Mouse (Mus musculus): ENCODE data around the gene Rassf8. TPM values are rescaled to one million over a fixed set of nuclear protein-coding genes. Genes with fewer than 3 reads are reported as not detected.
A peak's percentile ranks its signal among the peaks of the same experiment; 100 is the strongest.

The Rassf8 gene
- polyA plus RNA-seq, 1 experiment from 2014 or later: 4.1 TPM

DNA sequence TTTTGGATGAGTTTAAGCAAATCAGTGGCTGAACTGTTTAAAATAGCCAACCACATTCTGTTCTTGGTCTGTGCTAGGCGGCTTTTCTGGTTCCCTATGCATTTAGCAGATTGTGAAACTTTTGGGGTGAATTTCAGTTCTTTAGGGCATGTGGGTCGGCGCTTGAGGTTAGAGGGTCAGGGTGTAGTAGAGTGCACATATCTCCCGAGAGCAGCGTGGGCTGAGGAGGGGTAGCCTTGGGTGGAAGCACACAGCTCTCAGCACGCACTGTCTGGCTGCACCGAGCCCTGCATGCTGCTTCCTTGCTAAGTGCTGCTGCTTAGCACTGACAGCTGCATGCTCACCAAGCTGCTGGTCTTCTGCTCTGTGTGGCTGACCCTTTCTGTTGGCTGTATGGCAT is 18.5 kb downstream of the Rassf8 start:
- Histone ChIP-seq H3K27ac (ENCODE audit: low read depth, low read length) (no peak overlapping the region), H3K27me3 (replicated peaks; ENCODE audit: control insufficient read depth, insufficient read depth, low read length) (no peaks in the 10 kb centered on the region), H3K9me3 (ENCODE audit: control insufficient read depth, low read length) (no peaks in the 10 kb centered on the region), H3K4me3 (ENCODE audit: low read depth, low read length) (no peak overlapping the region), H3K36me3 (ENCODE audit: control insufficient read depth, insufficient read depth, low read length) (no peaks in the 10 kb centered on the region), H3K4me2 (peak overlapping the region; percentile 5; the same call in 1 of the 2 replicates), H3K4me1 (replicated peaks; ENCODE audit: control insufficient read depth, insufficient read depth, low read length) (peaks cover 5% of the 10 kb centered on the region; the same call in 1 of the 2 replicates), H3K9ac (ENCODE audit: low read depth, low read length) (no peak overlapping the region)
- no peak for ATAC-seq (replicated peaks; ENCODE audit: low FRiP score)
- 53% methylated on average over 7 of the region's 7 CpGs for WGBS
- no peak for DNase-seq (ENCODE audit: low spot score)

DNA sequence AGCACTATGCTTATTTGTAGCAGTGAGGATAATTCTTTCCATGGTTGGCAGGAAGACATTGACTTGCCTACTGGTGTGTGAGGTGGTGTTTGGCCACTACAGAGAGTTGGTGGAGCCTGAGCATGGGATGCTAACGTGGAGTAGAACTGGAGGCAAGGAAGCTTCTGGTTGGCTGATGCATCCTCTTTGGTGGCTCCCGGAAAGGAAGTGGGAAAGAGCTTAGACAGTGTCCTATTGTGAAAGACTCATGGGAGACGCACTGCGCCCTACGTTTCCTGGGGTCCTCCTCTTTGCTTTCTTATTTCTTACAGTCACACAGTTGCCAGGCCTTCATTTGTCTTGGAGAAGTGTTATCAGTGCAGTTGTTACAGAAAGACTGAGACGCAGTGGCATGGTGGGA is 20.4 kb downstream of the Rassf8 start:
- Histone ChIP-seq H3K4me1 (replicated peaks; ENCODE audit: control insufficient read depth, insufficient read depth, low read length) (peaks cover 8% of the 10 kb centered on the region; the same call in 1 of the 2 replicates), H3K27me3 (replicated peaks; ENCODE audit: control insufficient read depth, insufficient read depth, low read length) (no peaks in the 10 kb centered on the region)

DNA sequence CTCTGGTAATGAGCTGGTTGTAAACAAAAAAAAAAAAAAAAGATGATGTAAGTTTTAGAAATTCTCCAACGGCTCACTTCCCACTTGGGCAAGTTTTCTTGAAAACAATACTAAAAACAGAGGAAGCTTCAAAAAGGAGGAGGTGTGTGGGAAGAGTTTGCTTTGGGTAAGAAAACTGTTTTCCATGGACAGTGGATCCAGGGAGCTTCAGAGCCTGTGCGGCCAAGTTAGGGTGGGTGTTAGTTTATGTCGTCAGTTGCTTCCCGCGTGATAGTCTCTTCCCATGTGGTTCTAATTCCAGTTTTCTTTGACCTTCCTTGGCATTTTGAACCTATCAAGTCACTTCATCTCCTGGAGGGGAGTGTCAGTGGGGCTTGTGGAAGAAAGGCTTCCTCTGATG is 21.1 kb downstream of the Rassf8 start:
- 66% methylated on average over 5 of the region's 5 CpGs for WGBS
- Histone ChIP-seq H3K9ac (ENCODE audit: low read depth, low read length) (no peak overlapping the region), H3K9me3 (ENCODE audit: control insufficient read depth, low read length) (no peaks in the 10 kb centered on the region), H3K4me3 (ENCODE audit: low read depth, low read length) (no peak overlapping the region), H3K27ac (ENCODE audit: low read depth, low read length) (no peak overlapping the region), H3K4me2 (no peak overlapping the region), H3K27me3 (replicated peaks; ENCODE audit: control insufficient read depth, insufficient read depth, low read length) (no peaks in the 10 kb centered on the region), H3K36me3 (ENCODE audit: control insufficient read depth, insufficient read depth, low read length) (no peaks in the 10 kb centered on the region), H3K4me1 (replicated peaks; ENCODE audit: control insufficient read depth, insufficient read depth, low read length) (peaks cover 8% of the 10 kb centered on the region; the same call in 1 of the 2 replicates)
- DNase-seq (ENCODE audit: low spot score): no peak
- no peak for ATAC-seq (replicated peaks; ENCODE audit: low FRiP score)

More for the DNA sequence above, 20.4 kb downstream of the Rassf8 start:
- no peaks in the 10 kb centered on the region for H3K9me3 ChIP-seq (ENCODE audit: control insufficient read depth, low read length)
- no peak for DNase-seq (ENCODE audit: low spot score)
- H3K27ac ChIP-seq (ENCODE audit: low read depth, low read length): no peak overlapping the region
- no peak for ATAC-seq (replicated peaks; ENCODE audit: low FRiP score)
- H3K4me2 ChIP-seq: no peak overlapping the region
- 69% methylated on average over 6 of the region's 6 CpGs for WGBS
- H3K36me3 ChIP-seq (ENCODE audit: control insufficient read depth, insufficient read depth, low read length): no peaks in the 10 kb centered on the region
- no peak overlapping the region for H3K4me3 ChIP-seq (ENCODE audit: low read depth, low read length)
- H3K9ac ChIP-seq (ENCODE audit: low read depth, low read length): no peak overlapping the region

DNA sequence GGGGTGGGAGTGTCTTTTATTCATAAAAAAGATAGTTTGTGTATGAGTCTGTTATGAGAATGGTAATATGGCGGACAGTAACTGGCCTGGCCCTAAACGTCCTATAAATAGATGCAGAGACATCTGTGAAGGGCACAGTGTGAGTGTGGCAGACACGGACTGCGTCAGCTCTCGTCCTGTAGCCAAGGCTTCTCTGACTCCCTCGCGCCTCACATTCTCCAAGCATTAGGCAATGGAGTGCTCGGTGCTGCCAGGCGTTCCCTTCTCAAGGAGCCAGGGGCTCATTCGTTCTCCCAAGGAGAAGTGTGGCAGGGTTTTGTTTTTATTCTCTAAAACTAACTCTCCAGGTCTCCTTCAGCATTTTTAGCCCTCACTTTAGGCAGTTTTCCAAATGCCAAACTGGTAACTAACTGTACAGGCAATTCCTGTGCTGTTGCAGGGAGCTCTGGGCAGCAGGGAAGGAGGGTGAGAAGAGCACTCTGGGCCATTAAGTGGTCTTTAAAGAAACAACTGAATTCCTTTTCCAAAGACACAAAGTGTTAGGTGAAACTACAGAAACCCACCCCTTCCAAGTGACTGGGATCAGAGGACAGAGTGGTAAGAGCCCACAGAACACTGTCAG is 22.2 kb downstream of the Rassf8 start:
- WGBS: 60% methylated on average over 10 of the region's 10 CpGs
- Histone ChIP-seq H3K27ac (ENCODE audit: low read depth, low read length) (no peak overlapping the region), H3K9me3 (ENCODE audit: control insufficient read depth, low read length) (no peaks in the 10 kb centered on the region), H3K4me3 (ENCODE audit: low read depth, low read length) (no peak overlapping the region), H3K4me2 (no peak overlapping the region), H3K4me1 (replicated peaks; ENCODE audit: control insufficient read depth, insufficient read depth, low read length) (peaks cover 8% of the 10 kb centered on the region; the same call in 1 of the 2 replicates), H3K36me3 (ENCODE audit: control insufficient read depth, insufficient read depth, low read length) (no peaks in the 10 kb centered on the region), H3K9ac (ENCODE audit: low read depth, low read length) (no peak overlapping the region), H3K27me3 (replicated peaks; ENCODE audit: control insufficient read depth, insufficient read depth, low read length) (no peaks in the 10 kb centered on the region)
- DNase-seq (ENCODE audit: low spot score): no peak
- no peak for ATAC-seq (replicated peaks; ENCODE audit: low FRiP score)

DNA sequence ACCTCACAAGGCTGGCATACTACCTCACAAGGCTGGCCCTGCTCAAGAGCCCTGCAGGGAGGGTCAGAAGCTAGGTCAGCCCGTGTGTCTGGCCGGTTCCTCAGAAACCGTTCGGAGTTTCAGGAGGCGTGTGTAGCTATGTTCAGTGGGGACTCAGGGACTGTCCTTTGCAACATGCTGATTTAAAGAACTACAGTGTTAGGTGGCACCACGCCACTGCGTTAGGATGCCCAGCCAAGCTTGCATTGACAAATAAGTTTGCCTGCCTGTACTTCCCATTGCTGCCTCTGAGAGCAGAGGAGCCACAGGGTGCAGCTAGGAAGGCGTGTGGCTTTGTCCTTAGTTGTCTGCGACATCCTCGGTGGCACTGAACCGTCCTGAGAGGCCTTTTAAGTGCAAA is 23.3 kb downstream of the Rassf8 start:
- H3K36me3 ChIP-seq (ENCODE audit: control insufficient read depth, insufficient read depth, low read length): no peaks in the 10 kb centered on the region
- no peaks in the 10 kb centered on the region for H3K9me3 ChIP-seq (ENCODE audit: control insufficient read depth, low read length)
- H3K4me1 ChIP-seq (replicated peaks; ENCODE audit: control insufficient read depth, insufficient read depth, low read length): peaks cover 8% of the 10 kb centered on the region; the same call in 1 of the 2 replicates
- no peak for ATAC-seq (replicated peaks; ENCODE audit: low FRiP score)
- H3K4me2 ChIP-seq: no peak overlapping the region
- no peak overlapping the region for H3K4me3 ChIP-seq (ENCODE audit: low read depth, low read length)
- H3K9ac ChIP-seq (ENCODE audit: low read depth, low read length): no peak overlapping the region
- H3K27me3 ChIP-seq (replicated peaks; ENCODE audit: control insufficient read depth, insufficient read depth, low read length): no peaks in the 10 kb centered on the region
- WGBS: 83% methylated on average over 11 of the region's 11 CpGs
- no peak for DNase-seq (ENCODE audit: low spot score)
- H3K27ac ChIP-seq (ENCODE audit: low read depth, low read length): no peak overlapping the region

DNA sequence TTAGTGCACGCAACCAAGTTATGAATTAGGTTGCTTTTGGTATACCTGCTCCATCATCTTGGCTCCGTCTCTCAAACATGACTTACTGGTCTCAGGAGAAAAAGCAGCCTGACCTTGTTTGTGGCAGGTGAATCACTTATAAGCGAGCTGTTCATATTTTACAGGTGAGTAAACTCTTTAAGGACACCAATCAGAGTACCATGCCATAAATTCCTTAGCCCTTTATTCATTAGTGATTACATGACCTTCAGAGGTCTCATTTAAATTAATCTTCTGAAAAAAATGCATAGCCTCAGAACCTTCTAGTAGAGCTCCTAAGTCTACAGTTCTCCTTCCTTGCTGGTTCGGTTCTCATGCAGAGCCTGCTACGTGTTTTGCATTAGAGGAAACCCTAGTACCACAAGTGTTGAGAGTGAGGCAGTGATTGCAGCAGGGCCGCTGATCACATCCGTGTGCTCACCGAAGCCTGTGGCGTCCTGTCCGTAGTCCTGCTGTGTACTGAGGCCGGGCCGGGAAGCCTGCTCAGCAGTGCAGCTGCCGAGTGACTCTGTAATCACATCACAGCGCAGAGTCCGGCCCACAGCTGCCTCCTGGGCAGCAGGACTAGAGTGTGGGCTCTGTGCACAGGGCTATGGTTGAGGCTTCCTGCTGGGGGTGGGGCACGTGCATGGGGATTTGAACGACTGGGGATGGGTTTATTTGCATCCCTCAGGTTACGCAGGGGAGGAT is 23.9 kb downstream of the Rassf8 start:
- Histone ChIP-seq H3K4me3 (ENCODE audit: low read depth, low read length) (no peak overlapping the region), H3K4me2 (no peak overlapping the region), H3K36me3 (ENCODE audit: control insufficient read depth, insufficient read depth, low read length) (no peaks in the 10 kb centered on the region), H3K9me3 (ENCODE audit: control insufficient read depth, low read length) (no peaks in the 10 kb centered on the region), H3K4me1 (replicated peaks; ENCODE audit: control insufficient read depth, insufficient read depth, low read length) (peaks cover 8% of the 10 kb centered on the region; the same call in 1 of the 2 replicates), H3K27me3 (replicated peaks; ENCODE audit: control insufficient read depth, insufficient read depth, low read length) (no peaks in the 10 kb centered on the region), H3K9ac (ENCODE audit: low read depth, low read length) (no peak overlapping the region), H3K27ac (ENCODE audit: low read depth, low read length) (no peak overlapping the region)
- DNase-seq (ENCODE audit: low spot score): no peak
- 59% methylated on average over 18 of the region's 18 CpGs for WGBS
- no peak for ATAC-seq (replicated peaks; ENCODE audit: low FRiP score)

DNA sequence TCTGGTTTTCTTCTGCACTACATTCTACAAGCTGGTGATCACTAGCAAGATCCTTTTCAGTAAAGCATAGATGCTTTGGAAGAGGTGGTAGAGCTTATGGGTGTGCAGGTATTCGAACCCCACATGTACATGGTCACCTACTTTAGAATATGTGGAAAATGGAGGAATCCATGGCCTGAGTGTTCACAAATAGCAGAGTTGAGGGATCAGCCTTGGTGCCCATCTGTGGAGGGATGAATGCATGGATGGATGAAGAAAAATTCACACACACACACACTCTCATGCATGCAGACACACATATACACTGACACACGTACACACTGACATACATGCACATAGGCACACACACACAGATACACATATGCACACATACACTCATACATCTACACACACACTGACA is 27.9 kb downstream of the Rassf8 start:
- Histone ChIP-seq H3K4me1 (replicated peaks; ENCODE audit: control insufficient read depth, insufficient read depth, low read length) (peaks cover 5% of the 10 kb centered on the region; the same call in 1 of the 2 replicates), H3K27me3 (replicated peaks; ENCODE audit: control insufficient read depth, insufficient read depth, low read length) (no peaks in the 10 kb centered on the region), H3K4me2 (no peak overlapping the region), H3K27ac (ENCODE audit: low read depth, low read length) (no peak overlapping the region), H3K9ac (ENCODE audit: low read depth, low read length) (no peak overlapping the region), H3K36me3 (ENCODE audit: control insufficient read depth, insufficient read depth, low read length) (no peaks in the 10 kb centered on the region), H3K9me3 (ENCODE audit: control insufficient read depth, low read length) (no peaks in the 10 kb centered on the region), H3K4me3 (ENCODE audit: low read depth, low read length) (no peak overlapping the region)
- no peak for ATAC-seq (replicated peaks; ENCODE audit: low FRiP score)
- no peak for DNase-seq (ENCODE audit: low spot score)
- 86% methylated on average over 2 of the region's 2 CpGs for WGBS

DNA sequence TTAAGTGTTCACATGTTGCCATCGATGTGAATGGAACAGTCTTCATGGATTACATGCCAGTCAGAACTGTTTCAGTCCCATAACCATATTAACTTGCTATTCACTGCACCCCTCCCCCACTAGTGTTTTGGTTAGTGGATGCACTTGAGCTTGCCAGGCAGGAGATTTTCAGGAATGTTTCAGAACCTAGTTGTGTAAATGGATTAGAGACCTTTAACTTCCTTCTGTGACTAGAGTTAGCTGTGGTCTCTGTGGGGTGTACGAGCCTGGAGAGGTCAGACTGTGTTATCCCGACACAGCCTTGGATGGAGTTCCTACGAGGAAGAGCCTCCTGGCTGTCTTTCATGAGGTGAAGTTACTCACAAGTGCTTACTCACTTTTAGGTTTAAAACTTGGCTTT is 29.7 kb downstream of the Rassf8 start:
- WGBS: 84% methylated on average over 4 of the region's 4 CpGs
- H3K4me2 ChIP-seq: no peak overlapping the region
- H3K4me3 ChIP-seq (ENCODE audit: low read depth, low read length): no peak overlapping the region
- no peaks in the 10 kb centered on the region for H3K27me3 ChIP-seq (replicated peaks; ENCODE audit: control insufficient read depth, insufficient read depth, low read length)
- no peaks in the 10 kb centered on the region for H3K9me3 ChIP-seq (ENCODE audit: control insufficient read depth, low read length)
- DNase-seq (ENCODE audit: low spot score) (no peak), ATAC-seq (replicated peaks; ENCODE audit: low FRiP score) (no peak)
- no peaks in the 10 kb centered on the region for H3K36me3 ChIP-seq (ENCODE audit: control insufficient read depth, insufficient read depth, low read length)
- H3K27ac ChIP-seq (ENCODE audit: low read depth, low read length): no peak overlapping the region
- no peaks in the 10 kb centered on the region for H3K4me1 ChIP-seq (replicated peaks; ENCODE audit: control insufficient read depth, insufficient read depth, low read length)
- H3K9ac ChIP-seq (ENCODE audit: low read depth, low read length): no peak overlapping the region

DNA sequence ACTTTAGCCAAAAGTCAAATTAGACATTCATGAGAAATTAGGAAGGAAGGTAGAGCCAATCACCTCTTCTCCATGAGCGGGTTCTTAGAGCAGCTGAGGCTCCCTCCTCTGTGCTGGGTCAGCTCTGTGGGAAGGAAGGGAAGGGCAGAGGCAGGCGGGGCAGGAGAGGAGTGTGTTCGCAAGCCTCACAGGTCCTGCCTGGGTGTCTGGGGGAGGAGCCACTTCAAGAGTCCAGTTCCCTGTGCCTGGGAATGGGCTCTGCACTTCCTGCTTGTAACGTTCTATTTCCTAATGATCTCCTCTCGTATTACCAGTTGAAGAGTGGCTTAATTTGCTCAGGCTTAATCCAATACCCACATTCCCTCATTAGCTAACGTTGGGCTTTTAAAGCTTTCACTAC is 32.8 kb downstream of the Rassf8 start:
- DNase-seq (ENCODE audit: low spot score): no peak
- H3K9ac ChIP-seq (ENCODE audit: low read depth, low read length): no peak overlapping the region
- H3K4me2 ChIP-seq: no peak overlapping the region
- ATAC-seq (replicated peaks; ENCODE audit: low FRiP score): no peak
- H3K4me3 ChIP-seq (ENCODE audit: low read depth, low read length): no peak overlapping the region
- no peaks in the 10 kb centered on the region for H3K36me3 ChIP-seq (ENCODE audit: control insufficient read depth, insufficient read depth, low read length)
- H3K4me1 ChIP-seq (replicated peaks; ENCODE audit: control insufficient read depth, insufficient read depth, low read length): no peaks in the 10 kb centered on the region
- no peaks in the 10 kb centered on the region for H3K27me3 ChIP-seq (replicated peaks; ENCODE audit: control insufficient read depth, insufficient read depth, low read length)
- 19% methylated on average over 6 of the region's 6 CpGs for WGBS
- no peak overlapping the region for H3K27ac ChIP-seq (ENCODE audit: low read depth, low read length)
- no peaks in the 10 kb centered on the region for H3K9me3 ChIP-seq (ENCODE audit: control insufficient read depth, low read length)
